Mouse (Mus musculus) heart, postnatal 0 days (tissue): ENCODE data around the gene Patj. TPM values are rescaled to one million over a fixed set of nuclear protein-coding genes. Genes with fewer than 3 reads are reported as not detected.
A peak's percentile ranks its signal among the peaks of the same experiment; 100 is the strongest.

ENCODE experiments used
- ATAC-seq: fragments of 200-750 bp; cut with Nextera tagmentation; 2 replicates; pipeline ENCODE4 v1.8.0; 2017; ENCODE audit warnings: low read depth, moderate number of reproducible peaks, moderate library complexity; ENCODE audit not compliant: insufficient read depth
- DNase-seq: peaks from one replicate; pipeline ENCODE4 v3.0.0-alpha.2; 2016; ENCODE audit warnings: low spot score
- H3K27ac ChIP-seq: fragments of 300-500 bp; sonication (generic); 2 replicates; pipeline ENCODE4 v1.5.1; 2014; ENCODE audit warnings: low read depth, mild to moderate bottlenecking
- H3K27me3 ChIP-seq: fragments of 300-500 bp; sonication (generic); 2 replicates; pipeline ENCODE4 v1.6.1; 2014; ENCODE audit warnings: low read length, mixed read lengths; ENCODE audit not compliant: control insufficient read depth, insufficient read depth
- H3K36me3 ChIP-seq: fragments of 300-500 bp; sonication (generic); replicated peaks from 2 replicates; pipeline ENCODE4 v1.6.1; 2014; ENCODE audit warnings: low read length, mixed read lengths; ENCODE audit not compliant: control insufficient read depth, insufficient read depth
- H3K4me1 ChIP-seq: fragments of 300-500 bp; sonication (generic); 2 replicates; pipeline ENCODE4 v1.6.1; 2014; ENCODE audit warnings: antibody characterized with exemption; ENCODE audit not compliant: control insufficient read depth, insufficient read depth
- H3K4me2 ChIP-seq: fragments of 300-500 bp; sonication (generic); 2 replicates; pipeline ENCODE4 v1.6.1; 2014; ENCODE audit warnings: low read depth, mild to moderate bottlenecking, low read length, moderate library complexity
- H3K4me3 ChIP-seq: fragments of 300-500 bp; sonication (generic); 2 replicates; pipeline ENCODE4 v1.5.1; 2014; ENCODE audit warnings: low read depth, low read length
- H3K9ac ChIP-seq: fragments of 300-500 bp; sonication (generic); replicated peaks from 2 replicates; pipeline ENCODE4 v1.6.1; 2014; ENCODE audit warnings: low read depth, low read length, mixed read lengths
- H3K9me3 ChIP-seq: fragments of 300-500 bp; sonication (generic); replicated peaks from 2 replicates; pipeline ENCODE4 v1.6.1; 2016; ENCODE audit warnings: low read length; ENCODE audit not compliant: control insufficient read depth
- CTCF ChIP-seq: IDR thresholded peaks from 2 replicates; pipeline ENCODE4 v1.5.1; 2016; ENCODE audit warnings: antibody characterized with exemption, control low read depth, low read depth
- EP300 ChIP-seq: IDR thresholded peaks from 2 replicates; pipeline ENCODE4 v1.6.1; 2016; ENCODE audit warnings: antibody characterized with exemption, low read depth
- WGBS: fragments of 180-500 bp; shearing (Covaris S2); extraction: QIAGEN DNeasy Blood & Tissue Kit; methylation state at CpG from one replicate; pipeline ENCODE4 v1.1.7; 2014; 5-methylcytosine and 5-hydroxymethylcytosine counted together
- microRNA-seq: library from miRNA; unstranded; fragments of <30 nt; microRNA quantifications from one replicate; pipeline ENCODE4, GENCODE M21; 2016
- polyA plus RNA-seq: library from polyadenylated mRNA; unstranded; fragments of >200 nt; fragmentation: Nextera tagmentation; extraction: Ambion mirVana; gene quantifications from 2 replicates; pipeline ENCODE4 v1.2.1, GENCODE M21; 2015
- total RNA-seq: library from RNA; depleted of rRNA; stranded (reverse); fragments of >200 nt; gene quantifications from 2 replicates; pipeline ENCODE4 v1.2.3, GENCODE M21; 2014; ENCODE audit warnings: low replicate concordance; rRNA removed

Patj gene
- total and polyA plus RNA-seq, 2 experiments from 2014 or later, result 5.2 to 1,302 TPM

DNA sequence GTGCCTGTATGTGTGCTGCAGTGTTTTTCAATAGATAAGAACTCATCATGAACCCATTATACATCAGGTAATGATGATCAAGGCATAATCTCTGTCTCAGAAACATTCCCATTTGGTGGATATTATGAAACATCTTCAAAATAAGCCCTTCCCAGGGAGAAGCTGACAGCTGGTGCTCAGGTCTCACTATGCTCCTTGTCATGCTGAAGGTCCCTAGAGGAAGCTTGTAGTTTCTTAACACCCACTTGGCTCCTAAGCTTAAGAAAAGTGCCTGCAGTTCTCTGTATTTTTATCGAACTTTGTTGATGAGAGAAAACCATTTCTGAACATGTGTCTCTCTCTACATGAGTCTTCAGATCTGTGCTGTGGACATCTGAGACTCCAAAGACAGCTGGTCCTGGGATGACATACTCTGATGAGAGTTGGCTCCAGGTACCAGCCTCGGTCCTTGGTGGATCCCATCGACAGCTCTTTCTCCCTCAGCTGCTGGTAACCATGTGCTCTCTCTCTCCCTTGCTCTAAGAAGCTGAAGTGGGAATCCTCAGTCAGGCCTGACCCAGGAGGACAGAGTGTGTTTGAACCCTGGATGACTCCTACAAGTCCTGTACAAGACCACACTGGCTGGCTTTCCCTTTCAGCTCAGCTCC is 363.4 kb downstream of the Patj start:
- H3K27me3 ChIP-seq, result no peaks in the 10 kb centered on the region
- no peaks in the 10 kb centered on the region for H3K9me3 ChIP-seq
- no peak overlapping the region for H3K4me2 ChIP-seq
- TF ChIP-seq EP300, result no peak
- no peak for TF ChIP-seq CTCF
- H3K9ac ChIP-seq, result no peak overlapping the region
- DNase-seq (no peak), ATAC-seq (no peak)
- H3K27ac ChIP-seq, result no peak overlapping the region
- H3K36me3 ChIP-seq, result no peaks in the 10 kb centered on the region
- WGBS, result 53% methylated on average over 3 of the region's 3 CpGs
- H3K4me3 ChIP-seq, result no peak overlapping the region
- no peaks in the 10 kb centered on the region for H3K4me1 ChIP-seq

- no peak overlapping the region for H3K4me3 ChIP-seq
- no peaks in the 10 kb centered on the region; the same call in 1 of the 2 replicates for H3K9me3 ChIP-seq
- no peak overlapping the region for H3K27ac ChIP-seq
- TF ChIP-seq EP300 (no peak), CTCF (no peak)
- H3K4me1 ChIP-seq, result no peaks in the 10 kb centered on the region
- no peak overlapping the region for H3K4me2 ChIP-seq
- DNase-seq (no peak), ATAC-seq (0 out of 2 replicates have a peak, but pooled peaks have one; percentile 24)
- H3K27me3 ChIP-seq, result no peaks in the 10 kb centered on the region
- no peaks in the 10 kb centered on the region for H3K36me3 ChIP-seq
- WGBS, result 64% methylated on average over 14 of the region's 14 CpGs
- no peak overlapping the region for H3K9ac ChIP-seq
Observed at GRCm38 (mm10) chr4:98767134-98768133, 371.8 kb downstream of the Patj start.

Small RNA genes within 50 kb of the gene (microRNA-seq; reads per million reads assigned to microRNA genes)
- gene Gm22625 (not detected), gene Gm26154 (not detected)

Other genes starting within 250 kb of the Patj start
- 56.9 and 59.4 TPM in 2 replicates for gene Tm2d1, start 12.5 kb upstream of the Patj start, total RNA-seq
- 129 and 137 TPM in 2 replicates for gene Tm2d1, start 12.5 kb upstream of the Patj start, polyA plus RNA-seq